Mouse (Mus musculus) liver, postnatal 0 days (tissue): ENCODE measurements at regions not wholly inside any gene's neighbourhood (a gene's known extent, or its start where the extent isn't known, plus 50 kb on each side); places are given as distances from the start of the nearest gene placed in this dataset.

Source experiments
- CTCF ChIP-seq: sonication (generic); IDR thresholded peaks from 2 replicates; pipeline ENCODE4 v1.5.1; 2016; ENCODE audit warnings: antibody characterized with exemption, low read depth
- EP300 ChIP-seq: IDR thresholded peaks from 2 replicates; pipeline ENCODE4 v1.6.1; 2016; ENCODE audit warnings: antibody characterized with exemption, low read depth, mild to moderate bottlenecking

DNA sequence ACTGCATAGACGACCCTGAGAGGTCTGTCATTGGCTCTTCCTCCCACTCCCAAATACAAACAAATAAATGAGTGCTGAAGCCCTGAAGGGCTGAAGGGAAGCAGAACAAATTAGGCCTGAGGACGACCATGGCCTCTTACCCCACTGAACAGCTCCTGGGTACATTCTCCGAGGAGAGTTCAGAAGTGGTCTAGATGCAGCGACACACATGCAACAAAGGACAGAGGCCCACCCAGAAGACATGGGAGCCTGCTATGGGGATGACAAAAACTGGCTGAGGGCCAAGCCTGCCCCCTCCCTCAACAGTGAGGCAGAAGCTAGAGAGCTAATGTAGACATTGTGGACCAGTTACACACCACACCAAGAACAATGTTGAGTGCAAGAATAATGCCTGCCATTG, 87.3 kb downstream of the Adamts15 start:
- TF ChIP-seq CTCF (no peak), EP300 (no peak)
